Mouse (Mus musculus): Measurements from ENCODE around the gene Cox8c. TPM values are rescaled to one million over a fixed set of nuclear protein-coding genes. Genes with fewer than 3 reads are reported as not detected.

Cox8c gene
- polyA plus RNA-seq (2017; shearing (Covaris generic)): not detected

DNA sequence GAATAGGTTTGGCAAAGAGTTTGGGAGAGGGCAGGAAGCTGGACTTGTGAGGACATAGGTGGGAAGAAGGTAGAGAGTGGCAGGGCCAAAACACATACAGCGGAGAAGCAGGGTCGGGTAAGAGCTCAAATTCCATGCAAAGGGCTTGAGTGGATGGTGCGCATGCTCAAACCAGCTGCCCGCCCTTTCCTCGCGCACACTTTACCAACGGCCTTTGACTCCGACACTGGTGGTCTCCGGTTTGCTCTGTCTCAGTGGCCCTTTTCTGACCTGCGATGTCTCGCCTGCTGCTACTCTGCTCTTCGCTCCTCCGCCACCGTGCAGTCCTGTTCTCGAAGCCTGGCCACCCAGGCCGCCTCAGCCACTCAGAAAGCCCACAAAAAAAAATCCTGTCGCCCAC lies at the start of gene Cox8c:
TSS of gene Cox8c (plus strand) at position 226 of the 400 bp plus-strand sequence.

DNA sequence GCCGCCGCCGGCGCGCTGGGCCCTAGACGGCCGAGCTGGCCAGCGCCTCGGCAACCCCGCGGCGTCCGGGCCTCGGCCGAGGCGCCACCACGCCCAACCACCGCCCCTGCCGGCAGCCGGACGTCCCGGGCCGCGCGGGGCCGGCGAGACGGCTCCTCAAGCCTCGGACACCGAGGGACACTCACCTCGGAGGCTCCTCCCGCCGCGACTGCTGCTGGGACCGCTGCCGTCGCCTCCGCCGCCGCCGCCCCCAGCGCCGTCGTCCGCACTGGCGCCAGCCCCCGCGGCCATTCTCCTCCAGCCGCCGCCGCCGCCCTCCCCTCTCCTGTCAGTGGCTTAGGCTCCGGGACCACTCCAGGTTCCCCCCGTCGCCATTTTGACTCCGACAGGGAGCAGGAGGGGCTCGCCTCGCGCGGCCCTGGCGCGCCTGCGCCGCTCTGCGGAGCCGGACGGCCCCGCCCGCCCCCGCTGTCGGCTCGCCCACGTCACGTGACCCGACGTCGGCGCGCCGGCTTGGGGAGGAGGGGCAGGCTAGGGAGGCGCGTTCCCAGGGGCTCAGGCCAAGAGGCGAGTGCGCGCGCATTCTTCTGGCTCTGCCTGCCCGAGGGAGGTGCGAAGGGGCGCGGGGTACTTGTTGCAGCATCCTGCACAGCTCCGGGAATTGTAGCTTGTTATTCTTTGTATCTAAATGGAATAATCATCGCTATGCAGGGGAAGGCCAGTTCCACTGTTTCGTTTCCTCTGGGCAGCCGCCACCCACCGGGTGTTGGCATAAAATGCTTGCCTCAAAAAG lies 20.9 kb upstream of the Cox8c start, which contains the start of gene Btbd7:
TSS of gene Btbd7 (minus strand) at position 441 of the 793 bp plus-strand sequence.

DNA sequence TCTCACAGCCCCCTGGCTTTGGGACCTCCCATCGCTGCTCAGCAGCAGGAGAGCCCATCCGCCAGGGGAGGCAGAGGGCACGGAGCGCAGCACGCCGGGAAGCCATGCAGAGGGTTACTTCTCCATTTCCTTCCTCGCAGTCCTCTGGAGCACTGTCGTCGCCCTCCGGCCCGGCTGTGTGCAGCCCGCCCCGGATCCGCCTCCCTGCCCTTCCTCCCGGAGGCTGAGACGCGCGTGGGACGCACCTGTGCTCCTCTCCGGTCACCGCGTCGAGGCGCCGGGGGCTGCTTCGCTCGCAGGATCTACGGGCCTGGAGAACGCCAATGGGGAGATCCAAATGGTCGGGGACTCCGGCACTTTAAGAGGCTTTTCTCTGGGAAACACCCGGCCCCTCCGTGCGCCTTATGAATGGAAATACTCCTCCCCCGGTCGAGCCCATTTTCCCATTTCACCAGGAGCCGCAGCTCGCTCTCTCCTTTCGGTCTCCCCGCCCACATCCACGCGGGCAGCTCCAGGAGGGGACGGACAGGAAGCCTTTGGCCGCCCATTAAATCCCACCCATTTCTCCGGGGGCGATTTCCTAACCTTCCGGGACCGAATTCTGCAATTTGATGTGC lies 49.8 kb downstream of the Cox8c start, which contains the start of gene Unc79:
TSS of gene Unc79 (plus strand) at position 82 of the 617 bp plus-strand sequence.

Other genes with a start within 250 kb of the Cox8c start
- gene Itpk1, start 194.4 kb upstream of the Cox8c start, polyA plus RNA-seq (2017; shearing (Covaris generic)): 37.1 TPM
- gene Moap1, start 155.7 kb upstream of the Cox8c start, polyA plus RNA-seq (2017; shearing (Covaris generic)): 5.8 TPM
- 8.7 TPM for gene Tmem251, start 155.6 kb upstream of the Cox8c start, polyA plus RNA-seq (2017; shearing (Covaris generic))
- not detected for gene Gm28051, start 141.6 kb upstream of the Cox8c start, polyA plus RNA-seq (2017; shearing (Covaris generic))
- gene Gon7, start 141.5 kb upstream of the Cox8c start, polyA plus RNA-seq (2017; shearing (Covaris generic)): 28.5 TPM
- 36.5 TPM for gene Ubr7, start 141.3 kb upstream of the Cox8c start, polyA plus RNA-seq (2017; shearing (Covaris generic))
- gene Gm20604, start 140.6 kb upstream of the Cox8c start, polyA plus RNA-seq (2017; shearing (Covaris generic)): 8.1 TPM
- gene Btbd7, start 20.8 kb upstream of the Cox8c start, polyA plus RNA-seq (2017; shearing (Covaris generic)): 7.8 TPM
- gene Unc79, start 49.5 kb downstream of the Cox8c start, polyA plus RNA-seq (2017; shearing (Covaris generic)): 0.60 TPM

Measured in activated CD4-positive, CD25-positive, alpha-beta regulatory T cell, adult 9 weeks (primary cell).